Mouse (Mus musculus) forebrain, embryonic 14.5 days (tissue): ENCODE measurements around the gene Kif1c. TPM values are rescaled to one million over a fixed set of nuclear protein-coding genes. Genes with fewer than 3 reads are reported as not detected.

ENCODE experiments used
- ATAC-seq: fragments of 200-750 bp; cut with Nextera tagmentation; 2 replicates; pipeline ENCODE4 v1.8.0; 2017; ENCODE audit warnings: mild to moderate bottlenecking, moderate library complexity
- DNase-seq: peaks from one replicate; pipeline ENCODE4 v3.0.0-alpha.2; 2015; ENCODE audit warnings: low spot score
- H3K27ac ChIP-seq: fragments of 300-500 bp; sonication (generic); 2 replicates; pipeline ENCODE4 v1.5.1; 2014; ENCODE audit warnings: low read depth, mild to moderate bottlenecking, control low read depth, low read length, moderate library complexity
- H3K27me3 ChIP-seq: fragments of 300-500 bp; sonication (generic); replicated peaks from 2 replicates; pipeline ENCODE4 v1.6.1; 2014; ENCODE audit warnings: low read length, control low read depth, mixed read lengths; ENCODE audit not compliant: control insufficient read depth, insufficient read depth
- H3K36me3 ChIP-seq: fragments of 300-500 bp; sonication (generic); 2 replicates; pipeline ENCODE4 v1.6.1; 2014; ENCODE audit warnings: low read length, control low read depth; ENCODE audit not compliant: control insufficient read depth, insufficient read depth
- H3K4me1 ChIP-seq: fragments of 300-500 bp; sonication (generic); 2 replicates; pipeline ENCODE4 v1.6.1; 2014; ENCODE audit warnings: antibody characterized with exemption, low read length, control low read depth; ENCODE audit not compliant: control insufficient read depth, insufficient read depth
- H3K4me2 ChIP-seq: fragments of 300-500 bp; sonication (generic); 2 replicates; pipeline ENCODE4 v1.6.1; 2014; ENCODE audit warnings: mild to moderate bottlenecking, control low read depth, low read length
- H3K4me3 ChIP-seq: fragments of 300-500 bp; sonication (generic); 2 replicates; pipeline ENCODE4 v1.5.1; 2014; ENCODE audit warnings: low read depth, low read length, control low read depth
- H3K9ac ChIP-seq: fragments of 300-500 bp; sonication (generic); 2 replicates; pipeline ENCODE4 v1.6.1; 2014; ENCODE audit warnings: mild to moderate bottlenecking, low read length, control low read depth, moderate library complexity
- H3K9me3 ChIP-seq: fragments of 300-500 bp; sonication (generic); replicated peaks from 2 replicates; pipeline ENCODE4 v1.6.1; 2016; ENCODE audit warnings: low read length, control low read depth, mixed read lengths; ENCODE audit not compliant: control insufficient read depth
- WGBS: fragments of 180-500 bp; shearing (Covaris S2); extraction: QIAGEN DNeasy Blood & Tissue Kit; methylation state at CpG from one replicate; pipeline ENCODE4 v1.1.7; 2014; 5-methylcytosine and 5-hydroxymethylcytosine counted together
- polyA plus RNA-seq: library from polyadenylated mRNA; unstranded; fragments of >200 nt; fragmentation: Nextera tagmentation; extraction: Ambion mirVana; gene quantifications from 2 replicates; pipeline ENCODE4 v1.2.1, GENCODE M21; 2014

Kif1c gene
- polyA plus RNA-seq, 1 experiment from 2014 or later, result 4.6 TPM

GRCm38 (mm10) chr11:70683640-70684039, 16.7 kb upstream of the Kif1c start:
- Histone ChIP-seq H3K27ac (no peak overlapping the region), H3K4me3 (no peak overlapping the region), H3K36me3 (peaks cover 51% of the 10 kb centered on the region), H3K9ac (no peak overlapping the region), H3K4me2 (no peak overlapping the region), H3K27me3 (no peaks in the 10 kb centered on the region), H3K9me3 (no peaks in the 10 kb centered on the region), H3K4me1 (peaks cover 16% of the 10 kb centered on the region)
- DNase-seq, result no peak
- no peak for ATAC-seq
- WGBS, result 92% methylated on average over 5 of the region's 5 CpGs

DNA sequence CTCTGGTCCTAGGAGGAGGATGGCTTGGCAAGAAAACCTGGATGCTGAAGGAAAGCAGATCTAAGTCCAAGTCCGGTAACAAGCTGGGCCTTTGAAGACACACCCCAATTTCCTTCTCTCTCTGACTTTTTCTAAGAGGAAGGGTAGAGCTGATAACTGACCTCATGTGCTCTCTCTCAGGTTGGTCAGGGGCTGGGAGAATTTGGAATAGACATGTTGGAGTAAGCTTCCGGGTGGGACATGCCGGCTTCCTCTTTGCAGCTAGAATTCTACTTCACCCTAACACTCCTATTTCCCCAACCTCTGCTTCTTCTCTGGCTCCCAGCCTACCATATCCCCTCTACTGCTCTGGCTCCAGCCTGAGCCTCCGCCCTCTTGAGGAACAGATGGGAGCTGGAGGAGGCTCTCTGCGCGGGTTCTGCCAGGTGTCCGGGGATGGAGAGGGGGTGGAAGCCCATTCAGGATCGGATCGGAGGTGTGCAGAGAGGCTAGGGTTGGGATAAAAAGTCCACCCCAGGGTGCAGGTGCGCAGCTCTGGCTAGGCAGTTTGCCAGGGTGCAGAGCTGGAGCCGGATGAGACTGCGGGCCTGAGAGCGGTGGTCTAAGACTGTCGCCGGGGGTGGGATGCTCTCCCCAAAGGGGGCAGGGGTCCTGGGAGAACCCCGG, 13.3 kb upstream of the Kif1c start:
- Histone ChIP-seq H3K36me3 (peaks cover 34% of the 10 kb centered on the region), H3K4me3 (peak overlapping the region; percentile 84), H3K9me3 (no peaks in the 10 kb centered on the region), H3K4me2 (peak overlapping the region; percentile 60), H3K27ac (peak overlapping the region; percentile 81), H3K27me3 (no peaks in the 10 kb centered on the region), H3K9ac (peak overlapping the region; percentile 84), H3K4me1 (peaks cover 16% of the 10 kb centered on the region)
- DNase-seq (peak; percentile 68), ATAC-seq (peak; percentile 73)
- WGBS, result 4% methylated on average over 16 of the region's 16 CpGs

DNA sequence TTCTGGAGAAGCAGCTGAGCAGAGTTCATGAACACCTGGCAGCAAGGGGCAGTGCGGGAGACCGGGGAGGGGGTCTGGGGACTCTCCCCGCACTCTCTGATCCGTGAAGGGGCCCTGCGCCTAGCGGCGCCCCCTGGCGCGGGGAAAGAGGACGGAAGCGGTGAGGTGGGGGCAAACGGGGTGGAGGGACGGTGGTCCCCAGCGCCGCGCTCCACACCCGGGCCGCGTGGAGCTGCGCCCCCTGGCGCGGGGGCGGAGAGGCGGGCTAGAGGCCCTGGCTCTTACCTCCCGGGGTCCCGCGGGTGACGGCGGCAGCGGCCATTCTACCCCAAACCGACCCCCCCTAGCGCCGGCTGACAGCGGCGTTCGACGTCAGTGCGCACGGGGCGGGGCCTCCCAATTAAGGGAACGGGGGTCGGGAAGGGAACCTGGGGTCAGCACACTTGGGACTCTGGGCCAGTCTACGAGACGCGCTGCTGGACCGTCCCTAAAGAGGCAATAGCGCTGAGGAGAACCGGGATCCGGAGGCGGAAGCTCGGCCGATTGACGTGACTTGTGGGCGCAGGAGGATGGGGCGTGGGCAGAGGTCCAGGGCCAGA, 12.6 kb upstream of the Kif1c start, which contains the start of gene Camta2:
Camta2 (minus strand) TSS at position 505 of the 599 bp plus-strand sequence.
- WGBS, result under 1% methylated on average over 51 of the region's 55 CpGs
- H3K4me1 ChIP-seq, result peaks cover 10% of the 10 kb centered on the region
- H3K4me3 ChIP-seq, result peak within 1 kb of the TSS; percentile 84
- H3K9ac ChIP-seq, result peak within 1 kb of the TSS; percentile 84
- H3K27ac ChIP-seq, result peak within 1 kb of the TSS; percentile 81
- peak within 1 kb of the TSS; percentile 60 for H3K4me2 ChIP-seq
- DNase-seq, result peak; percentile 83
- peak; percentile 84 for ATAC-seq
- no peaks in the 10 kb centered on the region for H3K9me3 ChIP-seq
- no peaks in the 10 kb centered on the region for H3K27me3 ChIP-seq
- peaks cover 28% of the 10 kb centered on the region for H3K36me3 ChIP-seq

- DNase-seq (peak; percentile 7), ATAC-seq (no peak)
- 10% methylated on average over 8 of the region's 8 CpGs for WGBS
Measured at GRCm38 (mm10) chr11:70688372-70688771, 12.0 kb upstream of the Kif1c start.

GRCm38 (mm10) chr11:70689578-70689977, 10.8 kb upstream of the Kif1c start:
- ATAC-seq, result no peak
- H3K4me3 ChIP-seq, result no peak overlapping the region
- no peaks in the 10 kb centered on the region for H3K27me3 ChIP-seq
- 36% methylated on average over 4 of the region's 4 CpGs for WGBS
- no peaks in the 10 kb centered on the region for H3K9me3 ChIP-seq
- no peak for DNase-seq
- no peak overlapping the region for H3K9ac ChIP-seq
- H3K27ac ChIP-seq, result no peak overlapping the region
- H3K4me1 ChIP-seq, result peaks cover 10% of the 10 kb centered on the region
- H3K4me2 ChIP-seq, result no peak overlapping the region
- H3K36me3 ChIP-seq, result peaks cover 10% of the 10 kb centered on the region; the same call in 1 of the 2 replicates

More at GRCm38 (mm10) chr11:70688372-70688771, 12.0 kb upstream of the Kif1c start:
- Histone ChIP-seq H3K9me3 (no peaks in the 10 kb centered on the region), H3K9ac (peak overlapping the region; percentile 84), H3K27ac (peak overlapping the region; percentile 81; the same call in 1 of the 2 replicates), H3K4me3 (peak overlapping the region; percentile 84), H3K36me3 (peaks cover 22% of the 10 kb centered on the region), H3K27me3 (no peaks in the 10 kb centered on the region), H3K4me2 (peak overlapping the region; percentile 60), H3K4me1 (peaks cover 10% of the 10 kb centered on the region)

DNA sequence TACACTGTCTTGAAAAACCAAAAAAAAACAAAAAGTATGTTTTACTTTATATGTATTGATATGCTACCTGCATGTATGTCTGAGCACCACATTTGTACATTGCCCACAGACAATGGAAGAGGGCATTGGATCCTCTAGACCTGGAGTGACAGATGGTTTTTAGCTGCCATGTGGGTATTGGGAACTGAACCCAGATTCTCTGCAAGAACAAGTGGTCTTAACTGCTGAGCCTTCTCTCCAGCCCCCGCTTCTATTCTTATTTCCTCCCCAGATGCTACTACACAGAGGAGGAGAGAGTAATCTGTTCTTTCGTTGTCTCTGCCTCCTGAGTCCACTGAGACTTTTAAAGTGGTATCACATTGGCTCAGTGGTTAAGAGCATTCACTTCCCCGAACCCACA, 6.8 kb upstream of the Kif1c start:
- DNase-seq (no peak), ATAC-seq (no peak)
- no peaks in the 10 kb centered on the region for H3K27me3 ChIP-seq
- H3K4me2 ChIP-seq, result no peak overlapping the region
- 77% methylated on average over 3 of the region's 3 CpGs for WGBS
- H3K4me3 ChIP-seq, result no peak overlapping the region
- H3K27ac ChIP-seq, result no peak overlapping the region
- no peaks in the 10 kb centered on the region for H3K9me3 ChIP-seq
- no peaks in the 10 kb centered on the region for H3K36me3 ChIP-seq
- peaks cover 2% of the 10 kb centered on the region for H3K4me1 ChIP-seq
- H3K9ac ChIP-seq, result no peak overlapping the region

DNA sequence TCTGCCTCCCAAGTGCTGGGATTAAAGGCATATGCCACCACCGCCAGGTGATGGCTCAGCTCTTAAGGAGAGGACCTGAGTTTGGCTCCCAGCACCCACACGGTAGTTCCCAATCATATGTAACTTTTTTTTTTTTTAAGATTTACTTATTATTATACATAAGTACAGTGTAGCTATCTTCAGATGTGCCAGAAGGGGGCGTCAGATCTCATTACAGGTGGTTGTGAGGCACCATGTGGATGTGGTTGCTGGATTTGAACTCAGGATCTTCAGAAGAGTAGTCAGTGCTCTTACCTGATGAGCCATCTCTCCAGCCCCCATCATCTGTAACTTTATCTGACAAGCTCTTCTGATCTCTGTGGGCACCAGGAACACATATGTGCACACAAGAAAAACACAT, 3.0 kb upstream of the Kif1c start:
- H3K4me2 ChIP-seq, result no peak overlapping the region
- no peak overlapping the region for H3K9ac ChIP-seq
- peaks cover 12% of the 10 kb centered on the region for H3K4me1 ChIP-seq
- H3K9me3 ChIP-seq, result no peaks in the 10 kb centered on the region
- WGBS, result 76% methylated on average over 3 of the region's 3 CpGs
- no peak for ATAC-seq
- H3K27me3 ChIP-seq, result no peaks in the 10 kb centered on the region
- H3K27ac ChIP-seq, result no peak overlapping the region
- no peaks in the 10 kb centered on the region for H3K36me3 ChIP-seq
- DNase-seq, result no peak
- H3K4me3 ChIP-seq, result no peak overlapping the region

GRCm38 (mm10) chr11:70699051-70699450, 1.3 kb upstream of the Kif1c start:
- ATAC-seq (no peak), DNase-seq (no peak)
- Histone ChIP-seq H3K4me3 (no peak overlapping the region), H3K27me3 (no peaks in the 10 kb centered on the region), H3K4me2 (no peak overlapping the region), H3K36me3 (peaks cover 6% of the 10 kb centered on the region), H3K9ac (no peak overlapping the region), H3K9me3 (no peaks in the 10 kb centered on the region), H3K4me1 (peaks cover 12% of the 10 kb centered on the region), H3K27ac (no peak overlapping the region)
- 80% methylated on average over 2 of the region's 2 CpGs for WGBS

- DNase-seq (peak; percentile 41), ATAC-seq (peak; percentile 38)
- Histone ChIP-seq H3K27me3 (no peaks in the 10 kb centered on the region), H3K36me3 (peaks cover 22% of the 10 kb centered on the region), H3K4me1 (peaks cover 12% of the 10 kb centered on the region), H3K27ac (peak overlapping the region; percentile 78), H3K9me3 (no peaks in the 10 kb centered on the region), H3K4me2 (peak overlapping the region; percentile 80), H3K4me3 (peak overlapping the region; percentile 89), H3K9ac (peak overlapping the region; percentile 93)
- WGBS, result under 1% methylated on average over 33 of the region's 34 CpGs
Measured at GRCm38 (mm10) chr11:70700613-70701012, 265 bp downstream of the Kif1c start.
